Mouse (Mus musculus) kidney, embryonic 16.5 days (tissue): ENCODE data around the gene Grm1. TPM values are rescaled to one million over a fixed set of nuclear protein-coding genes. Genes with fewer than 3 reads are reported as not detected.

ENCODE experiments used
- ATAC-seq: fragments of 200-750 bp; cut with Nextera tagmentation; 2 replicates; pipeline ENCODE4 v1.8.0; 2017; ENCODE audit warnings: moderate TSS enrichment; ENCODE audit not compliant: low FRiP score, low TSS enrichment
- H3K27ac ChIP-seq: fragments of 300-500 bp; sonication (generic); 2 replicates; pipeline ENCODE4 v1.5.1; 2014; ENCODE audit warnings: low read length
- H3K27me3 ChIP-seq: fragments of 300-500 bp; sonication (generic); 2 replicates; pipeline ENCODE4 v1.6.1; 2014; ENCODE audit warnings: low read length, control low read depth, mixed read lengths; ENCODE audit not compliant: insufficient read depth
- H3K36me3 ChIP-seq: fragments of 300-500 bp; sonication (generic); 2 replicates; pipeline ENCODE4 v1.6.1; 2014; ENCODE audit warnings: low read length, control low read depth, mixed read lengths; ENCODE audit not compliant: insufficient read depth
- H3K4me1 ChIP-seq: fragments of 300-500 bp; sonication (generic); 2 replicates; pipeline ENCODE4 v1.6.1; 2014; ENCODE audit warnings: low read length, control low read depth, mixed read lengths; ENCODE audit not compliant: insufficient read depth
- H3K4me2 ChIP-seq: fragments of 300-500 bp; sonication (generic); replicated peaks from 2 replicates; pipeline ENCODE4 v1.6.1; 2014; ENCODE audit warnings: low read depth, low read length
- H3K4me3 ChIP-seq: fragments of 300-500 bp; sonication (generic); 2 replicates; pipeline ENCODE4 v1.5.1; 2014; ENCODE audit warnings: mild to moderate bottlenecking, low read length
- H3K9ac ChIP-seq: fragments of 300-500 bp; sonication (generic); replicated peaks from 2 replicates; pipeline ENCODE4 v1.6.1; 2014; ENCODE audit warnings: low read length
- H3K9me3 ChIP-seq: fragments of 300-500 bp; sonication (generic); 2 replicates; pipeline ENCODE4 v1.6.1; 2016; ENCODE audit warnings: low read length, control low read depth
- WGBS: fragments of 180-500 bp; shearing (Covaris S2); extraction: QIAGEN DNeasy Blood & Tissue Kit; methylation state at CpG from one replicate; pipeline ENCODE4 v1.1.7; 2014; 5-methylcytosine and 5-hydroxymethylcytosine counted together
- polyA plus RNA-seq: library from polyadenylated mRNA; unstranded; fragments of >200 nt; fragmentation: Nextera tagmentation; extraction: Ambion mirVana; gene quantifications from 2 replicates; pipeline ENCODE4 v1.2.1, GENCODE M21; 2015

Gene Grm1
- polyA plus RNA-seq, 1 experiment from 2014 or later = not detected

GRCm38 (mm10) chr10:10917857-10918399, 164.2 kb downstream of the Grm1 start:
- H3K27ac ChIP-seq = no peak overlapping the region
- H3K4me2 ChIP-seq = no peak overlapping the region
- H3K9ac ChIP-seq = no peak overlapping the region
- no peaks in the 10 kb centered on the region for H3K27me3 ChIP-seq
- no peak for ATAC-seq
- no peaks in the 10 kb centered on the region for H3K9me3 ChIP-seq
- H3K36me3 ChIP-seq = no peaks in the 10 kb centered on the region
- H3K4me1 ChIP-seq = no peaks in the 10 kb centered on the region
- H3K4me3 ChIP-seq = no peak overlapping the region
- WGBS = 82% methylated on average over 7 of the region's 7 CpGs

- H3K9ac ChIP-seq = no peak overlapping the region
- H3K4me2 ChIP-seq = no peak overlapping the region
- no peaks in the 10 kb centered on the region for H3K36me3 ChIP-seq
- ATAC-seq = no peak
- H3K4me1 ChIP-seq = no peaks in the 10 kb centered on the region
- WGBS = 63% methylated on average over 4 of the region's 4 CpGs
- H3K9me3 ChIP-seq = no peaks in the 10 kb centered on the region
- H3K27ac ChIP-seq = no peak overlapping the region
- H3K4me3 ChIP-seq = no peak overlapping the region
- no peaks in the 10 kb centered on the region for H3K27me3 ChIP-seq
These were observed 168.5 kb downstream of the Grm1 start for GRCm38 (mm10) chr10:10913621-10914020.

- no peaks in the 10 kb centered on the region for H3K36me3 ChIP-seq
- no peak for ATAC-seq
- no peaks in the 10 kb centered on the region for H3K27me3 ChIP-seq
- no peak overlapping the region for H3K27ac ChIP-seq
- no peaks in the 10 kb centered on the region for H3K4me1 ChIP-seq
- no peak overlapping the region for H3K9ac ChIP-seq
- H3K9me3 ChIP-seq = no peaks in the 10 kb centered on the region
- H3K4me3 ChIP-seq = no peak overlapping the region
- no peak overlapping the region for H3K4me2 ChIP-seq
- WGBS = 67% methylated on average over 1 of the region's 1 CpGs
These were observed 191.9 kb downstream of the Grm1 start for GRCm38 (mm10) chr10:10890221-10890620.

GRCm38 (mm10) chr10:10888521-10888920, 193.6 kb downstream of the Grm1 start:
- 67% methylated on average over 9 of the region's 9 CpGs for WGBS
- Histone ChIP-seq H3K27ac (no peak overlapping the region), H3K4me3 (no peak overlapping the region), H3K9me3 (no peaks in the 10 kb centered on the region), H3K4me2 (no peak overlapping the region), H3K36me3 (no peaks in the 10 kb centered on the region), H3K4me1 (no peaks in the 10 kb centered on the region), H3K27me3 (no peaks in the 10 kb centered on the region), H3K9ac (no peak overlapping the region)
- no peak for ATAC-seq

- 20% methylated on average over 2 of the region's 2 CpGs for WGBS
- H3K4me1 ChIP-seq = no peaks in the 10 kb centered on the region
- H3K27ac ChIP-seq = no peak overlapping the region
- no peaks in the 10 kb centered on the region for H3K27me3 ChIP-seq
- no peak overlapping the region for H3K4me2 ChIP-seq
- no peaks in the 10 kb centered on the region for H3K9me3 ChIP-seq
- H3K4me3 ChIP-seq = no peak overlapping the region
- no peaks in the 10 kb centered on the region for H3K36me3 ChIP-seq
- no peak overlapping the region for H3K9ac ChIP-seq
- no peak for ATAC-seq
These were observed 197.2 kb downstream of the Grm1 start for GRCm38 (mm10) chr10:10884992-10885391.

- WGBS = 51% methylated on average over 3 of the region's 3 CpGs
- no peak for ATAC-seq
- H3K4me2 ChIP-seq = no peak overlapping the region
- H3K9ac ChIP-seq = no peak overlapping the region
- H3K36me3 ChIP-seq = no peaks in the 10 kb centered on the region
- no peaks in the 10 kb centered on the region for H3K9me3 ChIP-seq
- H3K27me3 ChIP-seq = no peaks in the 10 kb centered on the region
- no peak overlapping the region for H3K27ac ChIP-seq
- no peak overlapping the region for H3K4me3 ChIP-seq
- no peaks in the 10 kb centered on the region for H3K4me1 ChIP-seq
These were observed 210.0 kb downstream of the Grm1 start for GRCm38 (mm10) chr10:10872142-10872541.

GRCm38 (mm10) chr10:10870271-10870670, 211.9 kb downstream of the Grm1 start:
- Histone ChIP-seq H3K36me3 (no peaks in the 10 kb centered on the region), H3K4me3 (no peak overlapping the region), H3K27ac (no peak overlapping the region), H3K27me3 (no peaks in the 10 kb centered on the region), H3K4me2 (no peak overlapping the region), H3K9ac (no peak overlapping the region), H3K4me1 (no peaks in the 10 kb centered on the region), H3K9me3 (no peaks in the 10 kb centered on the region)
- no peak for ATAC-seq
- 85% methylated on average over 2 of the region's 2 CpGs for WGBS

- Histone ChIP-seq H3K27ac (no peak overlapping the region), H3K4me3 (no peak overlapping the region), H3K9me3 (no peaks in the 10 kb centered on the region), H3K9ac (no peak overlapping the region), H3K36me3 (no peaks in the 10 kb centered on the region), H3K27me3 (no peaks in the 10 kb centered on the region), H3K4me2 (no peak overlapping the region), H3K4me1 (no peaks in the 10 kb centered on the region)
- 82% methylated on average over 2 of the region's 2 CpGs for WGBS
- ATAC-seq = no peak
These were observed 215.9 kb downstream of the Grm1 start for GRCm38 (mm10) chr10:10866278-10866677.

- no peak overlapping the region for H3K4me3 ChIP-seq
- H3K27ac ChIP-seq = no peak overlapping the region
- no peaks in the 10 kb centered on the region for H3K9me3 ChIP-seq
- no peaks in the 10 kb centered on the region for H3K27me3 ChIP-seq
- no peak for ATAC-seq
- no peaks in the 10 kb centered on the region for H3K36me3 ChIP-seq
- no peak overlapping the region for H3K4me2 ChIP-seq
- H3K9ac ChIP-seq = no peak overlapping the region
- H3K4me1 ChIP-seq = no peaks in the 10 kb centered on the region
- WGBS = 55% methylated on average over 5 of the region's 5 CpGs
These were observed 217.4 kb downstream of the Grm1 start for GRCm38 (mm10) chr10:10864759-10865158.

- Histone ChIP-seq H3K27ac (no peak overlapping the region), H3K27me3 (no peaks in the 10 kb centered on the region), H3K36me3 (no peaks in the 10 kb centered on the region), H3K9me3 (no peaks in the 10 kb centered on the region), H3K4me1 (no peaks in the 10 kb centered on the region), H3K9ac (no peak overlapping the region), H3K4me2 (no peak overlapping the region), H3K4me3 (no peak overlapping the region)
- 74% methylated on average over 7 of the region's 7 CpGs for WGBS
- ATAC-seq = no peak
These were observed 234.5 kb downstream of the Grm1 start for GRCm38 (mm10) chr10:10847376-10848286.
